ENCODE assay signal across 25 mouse cellular contexts in the genomic region with DNA sequence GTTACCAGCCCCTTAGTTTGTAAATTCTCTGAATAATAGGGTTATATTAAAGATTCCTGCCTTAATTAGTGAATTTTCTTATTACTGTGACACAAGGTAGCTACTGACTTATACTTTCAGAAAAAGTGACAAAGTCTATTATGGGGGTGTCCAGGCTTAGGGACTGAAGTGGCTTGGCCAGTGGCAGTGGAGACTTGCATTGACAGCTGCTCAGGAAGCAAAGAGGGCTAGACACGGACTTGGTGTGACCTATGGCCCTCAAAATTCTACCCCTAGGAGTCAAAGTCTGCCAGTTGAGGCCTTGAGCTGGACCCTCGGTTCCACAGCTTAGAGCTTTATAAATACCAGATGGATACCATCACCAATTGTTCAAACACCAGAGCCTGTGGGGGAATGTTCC.
"Had no signal": no experiment of that assay in that cellular context is flagged by ENCODE, and none has a peak within 500 bp of the region (broad histone marks: within the 10 kb centered on the region; RNA-seq: fewer than 3 reads in every experiment).

No protein-coding gene starts in this region.

- H3K27me3 ChIP-seq: heart, embryonic 12.5 days; hindbrain, embryonic 12.5 days; intestine, embryonic 15.5 days; limb, embryonic 12.5 days; liver, embryonic 13.5 days had no signal

- H3K4me3 ChIP-seq: gastrocnemius, adult 2 months; heart, embryonic 12.5 days; hindbrain, embryonic 10.5 days; hindbrain, embryonic 12.5 days; intestine, embryonic 15.5 days; layer of hippocampus, adult 2 months; left cerebral cortex, adult 2 months; limb, embryonic 10.5 days; limb, embryonic 12.5 days; liver, embryonic 13.5 days had no signal

- DNase-seq: gastrocnemius, adult 2 months; gastrocnemius, postnatal 10 days; gastrocnemius, postnatal 25 days; heart, postnatal 10 days; heart, postnatal 4 days; kidney, adult 18-20 months; kidney, adult 8-10 months; kidney, postnatal 10 days; kidney, postnatal 25 days; kidney, postnatal 4 days; liver; liver, embryonic 13.5 days had no signal

- H3K36me3 ChIP-seq: heart, embryonic 12.5 days; hindbrain, embryonic 10.5 days; hindbrain, embryonic 12.5 days; intestine, embryonic 15.5 days; limb, embryonic 10.5 days; limb, embryonic 12.5 days; liver, embryonic 13.5 days had no signal

- ATAC-seq: hindbrain, embryonic 16.5 days; inflammation-experienced regulatory T-cells, adult 6 months; intestine, embryonic 15.5 days; intestine, postnatal 0 days had no signal

- H3K4me1 ChIP-seq: intestine, embryonic 15.5 days; limb, embryonic 12.5 days; liver, embryonic 13.5 days had no signal

- H3K27ac ChIP-seq: hindbrain, embryonic 10.5 days; hindbrain, embryonic 12.5 days; hindbrain, embryonic 14.5 days; intestine, embryonic 15.5 days; layer of hippocampus, adult 2 months; left cerebral cortex, adult 2 months; limb, embryonic 10.5 days; limb, embryonic 12.5 days; liver, embryonic 13.5 days had no signal

- H3K9ac ChIP-seq: heart, embryonic 12.5 days; hindbrain, embryonic 12.5 days; hindbrain, embryonic 14.5 days; intestine, embryonic 15.5 days; limb, embryonic 12.5 days; liver, embryonic 13.5 days had no signal

- H3K4me2 ChIP-seq: heart, embryonic 12.5 days; hindbrain, embryonic 12.5 days; hindbrain, embryonic 14.5 days; intestine, embryonic 15.5 days; limb, embryonic 12.5 days; liver, embryonic 11.5 days; liver, embryonic 13.5 days had no signal

- H3K9me3 ChIP-seq: heart, embryonic 12.5 days; hindbrain, embryonic 10.5 days; hindbrain, embryonic 12.5 days; intestine, embryonic 15.5 days; limb, embryonic 10.5 days; limb, embryonic 12.5 days; liver, embryonic 13.5 days had no signal
